Mouse (Mus musculus): ENCODE results near the gene Nme7. TPM values are rescaled to one million over a fixed set of nuclear protein-coding genes. Genes with fewer than 3 reads are reported as not detected.

Gene Nme7
- polyA plus RNA-seq, 1 experiment: 10.7 TPM

- H3K4me2 ChIP-seq (ENCODE audit: low read depth): no peak overlapping the region
- H3K27me3 ChIP-seq (ENCODE audit: control insufficient read depth, insufficient read depth, insufficient read length): no peaks in the 10 kb centered on the region
- no peak overlapping the region for H3ac ChIP-seq (ENCODE audit: control insufficient read depth, insufficient read length)
- H3K36me3 ChIP-seq (ENCODE audit: control insufficient read depth, insufficient read depth): no peaks in the 10 kb centered on the region
- TF ChIP-seq POLR2A (IDR thresholded peaks at IDR 0.05; ENCODE audit: insufficient read length, low read depth) (no peak), USF1 (IDR thresholded peaks at IDR 0.05; ENCODE audit: low read depth) (no peak), CEBPB (IDR thresholded peaks at IDR 0.05; ENCODE audit: insufficient read depth, poor library complexity, severe bottlenecking) (no peak), POLR2AphosphoS2 (IDR thresholded peaks at IDR 0.05; ENCODE audit: insufficient read length, low read depth) (no peak), SRF (IDR thresholded peaks at IDR 0.05; ENCODE audit: control insufficient read depth, insufficient read length, low read depth) (no peak), E2F4 (IDR thresholded peaks at IDR 0.05; ENCODE audit: insufficient read depth) (no peak), TCF3 (IDR thresholded peaks at IDR 0.05; ENCODE audit: insufficient read length, low read depth) (no peak), REST (IDR thresholded peaks at IDR 0.05; ENCODE audit: insufficient read depth, insufficient read length) (no peak), MYOD1 (IDR thresholded peaks at IDR 0.05; ENCODE audit: control insufficient read depth in 1 of 3, insufficient read length in 2 of 3, low read depth in 2 of 3) (no peak), TCF12 (IDR thresholded peaks at IDR 0.05; ENCODE audit: insufficient read depth, poor library complexity, severe bottlenecking) (no peak), MYOG (IDR thresholded peaks at IDR 0.05; ENCODE audit: control insufficient read depth in 1 of 3, insufficient read depth in 1 of 3, insufficient read length in 2 of 3, low read depth in 2 of 3) (no peak), MAX (IDR thresholded peaks at IDR 0.05; ENCODE audit: low read depth) (no peak)
- H3K79me2 ChIP-seq (ENCODE audit: control insufficient read depth, insufficient read depth): no peaks in the 10 kb centered on the region
- H3K4me3 ChIP-seq: no peak overlapping the region
Observed at GRCm38 (mm10) chr1:164273659-164274058, 30.3 kb upstream of the Nme7 start.

- no peaks in the 10 kb centered on the region for H3K36me3 ChIP-seq (ENCODE audit: control insufficient read depth, insufficient read depth)
- H3K4me3 ChIP-seq: peak within 1 kb of the TSS; percentile 28
- no peak for TF ChIP-seq REST (IDR thresholded peaks at IDR 0.05; ENCODE audit: insufficient read depth, insufficient read length)
- no peak for TF ChIP-seq POLR2AphosphoS2 (IDR thresholded peaks at IDR 0.05; ENCODE audit: insufficient read length, low read depth)
- TF ChIP-seq TCF12 (IDR thresholded peaks at IDR 0.05; ENCODE audit: insufficient read depth, poor library complexity, severe bottlenecking): no peak
- no peak for TF ChIP-seq SRF (IDR thresholded peaks at IDR 0.05; ENCODE audit: control insufficient read depth, insufficient read length, low read depth)
- TF ChIP-seq MAX (IDR thresholded peaks at IDR 0.05; ENCODE audit: low read depth): no peak
- no peak for TF ChIP-seq USF1 (IDR thresholded peaks at IDR 0.05; ENCODE audit: low read depth)
- peak; percentile 50 for TF ChIP-seq POLR2A (IDR thresholded peaks at IDR 0.05; ENCODE audit: insufficient read length, low read depth)
- H3ac ChIP-seq (ENCODE audit: control insufficient read depth, insufficient read length): no peak within 1 kb of the TSS
- H3K79me2 ChIP-seq (ENCODE audit: control insufficient read depth, insufficient read depth): no peaks in the 10 kb centered on the region
- H3K27me3 ChIP-seq (ENCODE audit: control insufficient read depth, insufficient read depth, insufficient read length): no peaks in the 10 kb centered on the region
- H3K4me2 ChIP-seq (ENCODE audit: low read depth): peak within 1 kb of the TSS; percentile 71
Observed at GRCm38 (mm10) chr1:164275455-164275954, 28.4 kb upstream of the Nme7 start, which contains the start of gene Ccdc181. Gene Ccdc181, plus strand, starts transcription at chr1:164275585.

- no peaks in the 10 kb centered on the region for H3K79me2 ChIP-seq (ENCODE audit: control insufficient read depth, insufficient read depth)
- H3K4me3 ChIP-seq: no peak overlapping the region
- no peak for TF ChIP-seq TCF3 (IDR thresholded peaks at IDR 0.05; ENCODE audit: insufficient read length, low read depth)
- peak; percentile 35 for TF ChIP-seq USF1 (IDR thresholded peaks at IDR 0.05; ENCODE audit: low read depth)
- TF ChIP-seq E2F4 (IDR thresholded peaks at IDR 0.05; ENCODE audit: insufficient read depth): no peak
- TF ChIP-seq POLR2AphosphoS2 (IDR thresholded peaks at IDR 0.05; ENCODE audit: insufficient read length, low read depth): no peak
- TF ChIP-seq REST (IDR thresholded peaks at IDR 0.05; ENCODE audit: insufficient read depth, insufficient read length): no peak
- H3K4me2 ChIP-seq (ENCODE audit: low read depth): no peak overlapping the region
- no peak overlapping the region for H3ac ChIP-seq (ENCODE audit: control insufficient read depth, insufficient read length)
- H3K27me3 ChIP-seq (ENCODE audit: control insufficient read depth, insufficient read depth, insufficient read length): no peaks in the 10 kb centered on the region
- H3K36me3 ChIP-seq (ENCODE audit: control insufficient read depth, insufficient read depth): no peaks in the 10 kb centered on the region
Observed at GRCm38 (mm10) chr1:164276552-164276951, 27.4 kb upstream of the Nme7 start.

- no peak overlapping the region for H3K4me2 ChIP-seq (ENCODE audit: low read depth)
- H3K79me2 ChIP-seq (ENCODE audit: control insufficient read depth, insufficient read depth): no peaks in the 10 kb centered on the region
- H3K27me3 ChIP-seq (ENCODE audit: control insufficient read depth, insufficient read depth, insufficient read length): no peaks in the 10 kb centered on the region
- no peaks in the 10 kb centered on the region for H3K36me3 ChIP-seq (ENCODE audit: control insufficient read depth, insufficient read depth)
- no peak overlapping the region for H3ac ChIP-seq (ENCODE audit: control insufficient read depth, insufficient read length)
- TF ChIP-seq USF1 (IDR thresholded peaks at IDR 0.05; ENCODE audit: low read depth) (peak; percentile 16), MYOD1 (IDR thresholded peaks at IDR 0.05; ENCODE audit: control insufficient read depth in 1 of 3, insufficient read length in 2 of 3, low read depth in 2 of 3) (no peak)
- H3K4me3 ChIP-seq: no peak overlapping the region
Observed at GRCm38 (mm10) chr1:164279332-164279731, 24.6 kb upstream of the Nme7 start.

- H3K27me3 ChIP-seq (ENCODE audit: control insufficient read depth, insufficient read depth, insufficient read length): no peaks in the 10 kb centered on the region
- no peak overlapping the region for H3K4me2 ChIP-seq (ENCODE audit: low read depth)
- no peaks in the 10 kb centered on the region for H3K79me2 ChIP-seq (ENCODE audit: control insufficient read depth, insufficient read depth)
Observed at GRCm38 (mm10) chr1:164284007-164284406, 19.9 kb upstream of the Nme7 start.

More at GRCm38 (mm10) chr1:164284007-164284406, 19.9 kb upstream of the Nme7 start:
- Histone ChIP-seq H3ac (ENCODE audit: control insufficient read depth, insufficient read length) (no peak overlapping the region), H3K36me3 (ENCODE audit: control insufficient read depth, insufficient read depth) (no peaks in the 10 kb centered on the region), H3K4me3 (no peak overlapping the region)
- no peak for TF ChIP-seq E2F4 (IDR thresholded peaks at IDR 0.05; ENCODE audit: insufficient read depth)
- no peak for TF ChIP-seq USF1 (IDR thresholded peaks at IDR 0.05; ENCODE audit: low read depth)
- TF ChIP-seq TCF3 (IDR thresholded peaks at IDR 0.05; ENCODE audit: insufficient read length, low read depth): no peak
- TF ChIP-seq SRF (IDR thresholded peaks at IDR 0.05; ENCODE audit: control insufficient read depth, insufficient read length, low read depth): no peak

All from myocyte (in vitro differentiated cells).